Mouse (Mus musculus) heart, adult 2 months (tissue): Measurements from ENCODE around the gene Ccdc190.

Experiments
- CTCF ChIP-seq: fragments of 200-600 bp; IDR thresholded peaks from 2 replicates; pipeline ENCODE4 v1.8.1; 2022; ENCODE audit warnings: antibody characterized with exemption, mild to moderate bottlenecking, moderate library complexity
- POLR2A ChIP-seq: fragments of 200-500 bp; IDR thresholded peaks from 2 replicates; pipeline ENCODE4 v1.6.1; 2011; ENCODE audit warnings: mild to moderate bottlenecking, low read depth, low read length, control low read depth; ENCODE audit not compliant: insufficient read depth

GRCm38 (mm10) chr1:169977621-169978020 lies 49.2 kb downstream of the Ccdc190 start:
- no peak for TF ChIP-seq CTCF
- no peak for TF ChIP-seq POLR2A
